Mouse (Mus musculus) CH12.LX (cell line): ENCODE measurements around the gene Klk1b21.

ENCODE experiments used
- ELF1 ChIP-seq: IDR thresholded peaks from 2 replicates; pipeline ENCODE4 v1.6.1; 2014; ENCODE audit warnings: low read depth, mild to moderate bottlenecking, inconsistent platforms, low read length, improper control_type of control experiment
- POLR2AphosphoS2 ChIP-seq: IDR thresholded peaks from 2 replicates; pipeline ENCODE4 v1.6.1; 2011; ENCODE audit warnings: low read depth, low read length, improper control_type of control experiment
- USF1 ChIP-seq: IDR thresholded peaks from 2 replicates; pipeline ENCODE4 v1.6.1; 2014; ENCODE audit warnings: low read depth, mild to moderate bottlenecking, inconsistent platforms, low read length, improper control_type of control experiment
- ZMIZ1 ChIP-seq: IDR thresholded peaks from 2 replicates; pipeline ENCODE4 v1.6.1; 2012; ENCODE audit warnings: low read depth, mild to moderate bottlenecking, inconsistent platforms, low read length, improper control_type of control experiment

GRCm38 (mm10) chr7:44112373-44112772, 10.2 kb downstream of the Klk1b21 start, which contains the start of gene Klk1b22:
- TF ChIP-seq POLR2AphosphoS2 (no peak), USF1 (no peak), ZMIZ1 (no peak), ELF1 (no peak)
